Mouse (Mus musculus): ENCODE data around the gene Numb. TPM values are rescaled to one million over a fixed set of nuclear protein-coding genes. Genes with fewer than 3 reads are reported as not detected.

Gene Numb
- total RNA-seq, 2 experiments from 2014 or later = 16.8 to 21.3 TPM

DNA sequence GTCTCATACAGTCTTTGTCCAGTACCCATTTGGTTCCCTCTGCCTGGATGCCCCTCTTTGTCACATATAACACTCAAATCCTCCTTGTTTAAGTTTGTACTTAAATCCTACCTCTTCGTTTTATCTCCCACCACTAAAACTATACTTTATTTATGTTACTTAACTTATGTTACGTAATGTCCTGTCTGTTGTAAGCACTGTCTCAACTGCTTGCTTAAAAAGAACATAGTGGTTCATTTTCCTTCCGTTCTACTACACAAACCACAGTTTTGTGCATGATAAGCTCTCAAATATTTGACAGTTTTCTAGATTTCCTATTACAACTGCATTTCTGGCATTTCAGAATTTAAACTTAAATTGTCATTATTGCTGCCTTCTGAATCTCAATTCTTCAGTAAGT, 59.9 kb downstream of the Numb start:
- no peak for DNase-seq
- H3K27ac ChIP-seq = no peak overlapping the region
- TF ChIP-seq CTCF (IDR thresholded peaks at IDR 0.05) = no peak
- no peak overlapping the region for H3K4me3 ChIP-seq
- intact Hi-C loops (cut with DNase I) = no loop called here

DNA sequence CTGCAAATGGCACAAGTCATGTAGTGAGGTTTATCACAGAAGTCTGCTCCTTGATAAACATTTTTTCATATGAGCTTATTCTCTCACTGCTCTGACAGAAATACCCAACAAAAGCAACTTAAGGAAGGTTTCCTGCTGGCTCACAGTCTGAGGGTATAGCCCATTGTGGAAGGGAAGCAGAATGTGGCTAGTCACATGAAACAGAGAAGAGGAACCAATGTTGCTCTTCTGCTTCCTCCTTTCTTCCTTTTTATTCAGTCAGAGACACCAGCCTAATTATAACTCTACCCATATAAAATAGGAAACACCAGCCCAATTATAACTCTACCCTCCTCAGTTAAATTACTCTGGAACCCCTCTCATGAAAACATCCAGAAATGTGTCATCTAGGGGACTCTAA, 61.0 kb downstream of the Numb start:
- no peak for TF ChIP-seq CTCF (IDR thresholded peaks at IDR 0.05)
- Histone ChIP-seq H3K27ac (no peak overlapping the region), H3K4me3 (no peak overlapping the region)
- intact Hi-C loops (cut with DNase I) = no loop called here
- no peak for DNase-seq

DNA sequence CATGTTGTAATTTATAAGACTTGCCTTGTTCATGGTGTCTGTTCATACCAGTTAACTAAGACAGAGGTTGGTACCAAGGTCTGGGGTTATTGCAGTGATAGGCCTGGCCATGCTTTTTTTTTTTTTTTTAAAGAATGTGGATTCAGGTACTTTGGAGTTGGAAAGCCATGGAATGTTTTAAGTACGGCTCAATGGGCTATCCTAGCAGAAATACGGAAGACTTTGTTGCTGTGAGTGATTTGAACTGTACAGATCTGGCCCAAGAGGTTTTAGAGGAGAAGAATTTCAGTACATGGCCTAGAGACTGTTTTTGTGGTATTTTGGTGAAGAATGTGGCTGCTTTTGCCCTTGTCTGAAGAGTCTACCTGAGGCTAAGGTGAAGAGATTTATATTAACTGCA, 63.7 kb downstream of the Numb start:
- intact Hi-C loops (cut with DNase I) = no loop called here
- no peak for TF ChIP-seq CTCF (IDR thresholded peaks at IDR 0.05)

GRCm38 (mm10) chr12:83855211-83855610, 66.5 kb downstream of the Numb start:
- no peak overlapping the region for H3K4me3 ChIP-seq
- H3K27ac ChIP-seq = no peak overlapping the region
- intact Hi-C loops (cut with DNase I) = no loop called here
- no peak for TF ChIP-seq CTCF (IDR thresholded peaks at IDR 0.05)
- no peak for DNase-seq

More for the DNA sequence above, 63.7 kb downstream of the Numb start:
- Histone ChIP-seq H3K4me3 (no peak overlapping the region), H3K27ac (no peak overlapping the region)
- no peak for DNase-seq

GRCm38 (mm10) chr12:83854281-83854680, 67.5 kb downstream of the Numb start:
- Histone ChIP-seq H3K4me3 (no peak overlapping the region), H3K27ac (no peak overlapping the region)
- TF ChIP-seq CTCF (IDR thresholded peaks at IDR 0.05) = no peak
- intact Hi-C loops (cut with DNase I) = no loop called here
- no peak for DNase-seq

GRCm38 (mm10) chr12:83852512-83853213, 69.1 kb downstream of the Numb start:
- TF ChIP-seq CTCF (IDR thresholded peaks at IDR 0.05) = no peak
- intact Hi-C loops (cut with DNase I) = no loop called here

DNA sequence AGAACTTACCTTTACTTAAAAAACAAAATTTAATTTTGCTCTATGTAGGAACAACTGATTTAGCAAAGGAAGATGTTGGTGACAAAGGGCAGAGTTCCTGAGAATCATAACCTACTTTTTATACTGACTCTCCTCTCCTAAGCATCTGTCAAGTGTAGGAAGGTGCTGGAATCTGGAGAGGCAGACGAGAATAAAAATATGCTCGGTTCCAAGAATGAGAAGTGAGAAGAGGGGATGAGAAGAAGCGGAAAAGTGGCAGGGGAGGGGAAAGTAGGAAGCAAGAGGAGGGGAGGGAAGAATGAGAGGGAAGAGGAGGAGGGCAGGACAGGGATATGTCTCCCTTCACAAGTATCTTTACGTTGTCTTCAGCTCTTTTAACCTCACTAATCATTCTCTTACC, 71.4 kb downstream of the Numb start:
- TF ChIP-seq CTCF (IDR thresholded peaks at IDR 0.05) = no peak
- no peak overlapping the region for H3K4me3 ChIP-seq
- DNase-seq = no peak
- intact Hi-C loops (cut with DNase I) = no loop called here
- no peak overlapping the region for H3K27ac ChIP-seq

More at GRCm38 (mm10) chr12:83852512-83853213, 69.1 kb downstream of the Numb start:
- no peak overlapping the region for H3K27ac ChIP-seq
- no peak for DNase-seq
- no peak overlapping the region for H3K4me3 ChIP-seq

DNA sequence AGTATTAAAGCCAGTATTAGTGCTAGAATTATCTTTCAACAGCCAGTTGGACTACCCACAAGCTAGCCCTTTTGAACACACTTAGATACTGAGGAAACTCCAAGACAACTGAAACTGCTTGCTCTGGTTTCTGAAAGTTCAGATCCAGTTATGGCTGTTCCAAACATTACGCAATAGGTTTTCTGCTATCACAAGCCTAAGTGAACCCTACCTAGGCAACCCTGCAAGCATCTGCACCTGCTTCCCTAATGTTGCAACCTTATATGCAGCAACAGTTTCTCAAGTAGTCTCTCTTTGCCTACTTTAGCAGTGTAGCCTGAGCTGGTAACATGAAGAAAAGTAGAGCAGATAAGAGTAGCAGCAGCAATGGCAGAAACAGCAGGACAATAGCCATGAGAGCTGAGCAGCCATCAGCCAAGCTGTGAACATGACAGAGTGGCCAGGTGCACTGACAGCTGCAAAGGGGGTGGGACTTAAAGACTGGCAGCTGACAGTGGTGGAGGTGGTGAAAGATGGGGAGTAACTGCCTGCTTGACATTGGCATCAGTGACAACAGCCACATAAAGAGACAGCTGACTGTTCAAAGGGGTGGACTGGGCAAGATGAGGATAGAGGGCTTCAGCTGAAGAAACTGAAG, 73.0 kb downstream of the Numb start:
- DNase-seq = peak; percentile 48
- peak overlapping the region; percentile 28; the same call in 1 of the 2 replicates for H3K27ac ChIP-seq
- TF ChIP-seq CTCF (IDR thresholded peaks at IDR 0.05) = no peak
- no peak overlapping the region for H3K4me3 ChIP-seq
- intact Hi-C loops (cut with DNase I) = no loop called here

DNA sequence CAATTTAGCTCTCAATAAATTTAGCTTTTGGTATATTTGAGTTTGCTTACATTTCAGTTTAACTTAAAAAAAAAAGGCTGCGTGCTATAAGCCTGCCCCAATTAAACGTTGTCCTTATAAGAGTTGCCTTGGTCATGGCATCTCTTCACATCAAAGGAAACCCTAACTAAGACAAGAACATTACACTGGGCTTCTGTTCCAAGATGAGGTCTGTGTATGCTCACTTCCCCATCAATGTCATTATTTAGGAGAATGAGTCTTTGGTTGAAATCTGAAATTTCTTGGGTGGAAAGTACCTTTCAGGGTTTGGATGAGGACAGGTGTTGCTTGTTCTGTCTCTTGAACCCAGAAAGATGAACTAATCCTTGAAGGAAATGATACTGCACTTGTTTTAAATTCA, 73.9 kb downstream of the Numb start:
- DNase-seq = no peak
- no peak overlapping the region for H3K4me3 ChIP-seq
- intact Hi-C loops (cut with DNase I) = no loop called here
- H3K27ac ChIP-seq = no peak overlapping the region
- TF ChIP-seq CTCF (IDR thresholded peaks at IDR 0.05) = no peak

- intact Hi-C loops (cut with DNase I) = no loop called here
- TF ChIP-seq CTCF (IDR thresholded peaks at IDR 0.05) = no peak
- Histone ChIP-seq H3K4me3 (no peak overlapping the region), H3K27ac (no peak overlapping the region)
- no peak for DNase-seq
Measured at GRCm38 (mm10) chr12:83842678-83843440, 78.9 kb downstream of the Numb start.

- DNase-seq = no peak
- intact Hi-C loops (cut with DNase I) = no loop called here
Measured at GRCm38 (mm10) chr12:83841409-83842190, 80.1 kb downstream of the Numb start.

GRCm38 (mm10) chr12:83833979-83834378, 87.8 kb downstream of the Numb start:
- H3K27ac ChIP-seq = no peak overlapping the region
- no peak for TF ChIP-seq CTCF (IDR thresholded peaks at IDR 0.05)
- H3K4me3 ChIP-seq = no peak overlapping the region
- DNase-seq = no peak
- intact Hi-C loops (cut with DNase I) = no loop called here

More at GRCm38 (mm10) chr12:83841409-83842190, 80.1 kb downstream of the Numb start:
- no peak overlapping the region for H3K27ac ChIP-seq
- H3K4me3 ChIP-seq = no peak overlapping the region
- no peak for TF ChIP-seq CTCF (IDR thresholded peaks at IDR 0.05)

All from gastrocnemius, adult 2 months (tissue).